Comparison of ENCODE assay signal across 13 mouse cellular contexts in genomic region chr2:152050316-152050715, GRCm38 (mm10). TPM values are rescaled to one million over a fixed set of nuclear protein-coding genes. Genes with fewer than 3 reads are reported as not detected.
DNase-seq lines count a peak whose midpoint lies in the region; ATAC-seq and TF ChIP-seq lines count a peak whose summit lies in the region.
"Had no signal": no experiment of that assay in that cellular context is flagged by ENCODE, and none has a peak within 500 bp of the region (broad histone marks: within the 10 kb centered on the region; RNA-seq: fewer than 3 reads in every experiment).

No protein-coding gene starts in this region.

- DNase-seq in retina, postnatal 1 day, result peak; percentile 45
- no peak for DNase-seq in retina, embryonic 14.5 days (ENCODE audit: low spot score)
- DNase-seq in forebrain, postnatal 0 days, result peak; percentile 67
- peak; percentile 91 for DNase-seq in midbrain, embryonic 11.5 days (ENCODE audit: low spot score, missing footprints)
- DNase-seq in testis, postnatal 10 days (ENCODE audit: low spot score), result no peak
- DNase-seq in layer of hippocampus, adult 18-20 months (ENCODE audit: low spot score in 2 of 2), result no peak
- DNase-seq in adrenal gland, postnatal 36 days, result no peak
- DNase-seq in gastrocnemius, postnatal 4 days (ENCODE audit: low spot score in 2 of 2), result no peak
- DNase-seq: gastrocnemius, adult 2 months; heart, postnatal 10 days had no signal

- no peaks in the 10 kb centered on the region for H3K9me3 ChIP-seq in forebrain, postnatal 0 days (ENCODE audit: low read length)
- H3K9me3 ChIP-seq in midbrain, embryonic 11.5 days (ENCODE audit: control insufficient read depth, low read length), result no peaks in the 10 kb centered on the region
- H3K9me3 ChIP-seq: embryonic facial prominence, embryonic 12.5 days; liver, embryonic 15.5 days had no signal

- no peak for TF ChIP-seq CTCF in forebrain, postnatal 0 days (IDR thresholded peaks at IDR 0.05; ENCODE audit: low read depth)

- peak overlapping the region; percentile 69 for H3K27ac ChIP-seq in forebrain, postnatal 0 days (ENCODE audit: low read depth, low read length)
- H3K27ac ChIP-seq in midbrain, embryonic 11.5 days (ENCODE audit: low read depth, low read length), result peak overlapping the region; percentile 78
- H3K27ac ChIP-seq: embryonic facial prominence, embryonic 12.5 days; gastrocnemius, adult 2 months; kidney, postnatal 0 days; liver, embryonic 15.5 days had no signal

- ATAC-seq in forebrain, postnatal 0 days, result peak; percentile 71
- ATAC-seq in midbrain, embryonic 11.5 days (ENCODE audit: low FRiP score), result peak; percentile 15; the same call in 1 of the 2 replicates

- H3K9ac ChIP-seq in forebrain, postnatal 0 days, result no peak overlapping the region
- peak overlapping the region; percentile 36 for H3K9ac ChIP-seq in midbrain, embryonic 11.5 days (ENCODE audit: low read length)
- H3K9ac ChIP-seq: embryonic facial prominence, embryonic 12.5 days; liver, embryonic 15.5 days had no signal

- H3K4me2 ChIP-seq in forebrain, postnatal 0 days (ENCODE audit: low read depth), result peak overlapping the region; percentile 97
- H3K4me2 ChIP-seq in midbrain, embryonic 11.5 days, result peak overlapping the region; percentile 93
- H3K4me2 ChIP-seq: embryonic facial prominence, embryonic 12.5 days; liver, embryonic 15.5 days had no signal

- H3K4me1 ChIP-seq in forebrain, postnatal 0 days (ENCODE audit: insufficient read depth), result peaks cover 22% of the 10 kb centered on the region
- peaks cover 37% of the 10 kb centered on the region for H3K4me1 ChIP-seq in midbrain, embryonic 11.5 days (ENCODE audit: control insufficient read depth, insufficient read depth, low read length)

- H3K36me3 ChIP-seq in forebrain, postnatal 0 days (ENCODE audit: insufficient read depth), result no peaks in the 10 kb centered on the region
- H3K36me3 ChIP-seq in midbrain, embryonic 11.5 days (ENCODE audit: control insufficient read depth, insufficient read depth, low read length), result no peaks in the 10 kb centered on the region
- H3K36me3 ChIP-seq: embryonic facial prominence, embryonic 12.5 days; liver, embryonic 15.5 days had no signal

- H3K27me3 ChIP-seq in forebrain, postnatal 0 days (ENCODE audit: insufficient read depth, low read length), result no peaks in the 10 kb centered on the region
- peaks cover 18% of the 10 kb centered on the region for H3K27me3 ChIP-seq in midbrain, embryonic 11.5 days (ENCODE audit: control insufficient read depth, insufficient read depth, low read length)

- H3K4me3 ChIP-seq in forebrain, postnatal 0 days (ENCODE audit: low read depth, low read length), result no peak overlapping the region
- no peak overlapping the region for H3K4me3 ChIP-seq in midbrain, embryonic 11.5 days (ENCODE audit: low read depth, low read length)
- H3K4me3 ChIP-seq: embryonic facial prominence, embryonic 12.5 days; gastrocnemius, adult 2 months; liver, embryonic 15.5 days had no signal

- WGBS in forebrain, postnatal 0 days, result 5% methylated on average over 7 of the region's 7 CpGs
- 4% methylated on average over 7 of the region's 7 CpGs for whole genome bisulfite sequencing in midbrain, embryonic 11.5 days

RNA-seq across cellular contexts. Expression of gene Scrt2, which starts 31.0 kb away (rescaled TPM):
- 7.4 and 8.5 TPM in 2 replicates for total RNA-seq in forebrain, postnatal 0 days (2014; rRNA removed)
- polyA plus RNA-seq in forebrain, postnatal 0 days (2015; fragmentation: Nextera tagmentation; extraction: Ambion mirVana), result 3.7 and 4.3 TPM in 2 replicates
- polyA plus RNA-seq in midbrain, embryonic 11.5 days (2014; fragmentation: Nextera tagmentation; extraction: Ambion mirVana), result 10.0 and 11.0 TPM in 2 replicates
- total RNA-seq in layer of hippocampus, adult 18-20 months (2021), result 10 to 100 TPM; 23.6 to 24.2 TPM
- total RNA-seq in adrenal gland, postnatal 36 days (2021), result 1 to 10 TPM in 1 of 2 experiments, under 1 TPM in 1; 0.13 to 1.1 TPM
- total RNA-seq in gastrocnemius, postnatal 4 days (2021), result not detected
- total RNA-seq: gastrocnemius, adult 2 months; heart, postnatal 10 days had no signal
- polyA plus RNA-seq: kidney, postnatal 0 days; liver, embryonic 15.5 days had no signal

RNA-seq across cellular contexts. Expression of gene Slc52a3, which starts 54.0 kb away (rescaled TPM):
- total RNA-seq in forebrain, postnatal 0 days (2014; rRNA removed), result 0.92 and 2.2 TPM in 2 replicates
- polyA plus RNA-seq in forebrain, postnatal 0 days (2015; fragmentation: Nextera tagmentation; extraction: Ambion mirVana), result 2.0 TPM in 2 replicates
- polyA plus RNA-seq in midbrain, embryonic 11.5 days (2014; fragmentation: Nextera tagmentation; extraction: Ambion mirVana), result 0.64 and 0.88 TPM in 2 replicates
- 1 to 10 TPM; 2.1 to 2.4 TPM for total RNA-seq in layer of hippocampus, adult 18-20 months (2021)
- 1 to 10 TPM; 2.1 to 3.6 TPM for total RNA-seq in adrenal gland, postnatal 36 days (2021)
- total RNA-seq in gastrocnemius, postnatal 4 days (2021), result 1 to 10 TPM; 1.3 to 1.6 TPM

RNA-seq across cellular contexts. Expression of gene Srxn1, which starts 55.0 kb away (rescaled TPM):
- 18.4 and 27.3 TPM in 2 replicates for total RNA-seq in forebrain, postnatal 0 days (2014; rRNA removed)
- 11.9 and 16.4 TPM in 2 replicates for polyA plus RNA-seq in forebrain, postnatal 0 days (2015; fragmentation: Nextera tagmentation; extraction: Ambion mirVana)
- 14.2 and 14.6 TPM in 2 replicates for polyA plus RNA-seq in midbrain, embryonic 11.5 days (2014; fragmentation: Nextera tagmentation; extraction: Ambion mirVana)
- 10 to 100 TPM; 74.1 to 84.4 TPM for total RNA-seq in layer of hippocampus, adult 18-20 months (2021)
- total RNA-seq in adrenal gland, postnatal 36 days (2021), result 100 to 1,000 TPM; 264 to 540 TPM
- 10 to 100 TPM; 13.4 to 14.8 TPM for total RNA-seq in gastrocnemius, postnatal 4 days (2021)

Comparison
In these comparisons a context has a peak if more than half of its experiments do, and no peak if none do; other contexts are left out.
1. DNase-seq: peak in retina, postnatal 1 day (single experiment), forebrain, postnatal 0 days (single experiment) and midbrain, embryonic 11.5 days (single experiment); none in retina, embryonic 14.5 days (single experiment), testis, postnatal 10 days (single experiment), layer of hippocampus, adult 18-20 months (0 of 2), adrenal gland, postnatal 36 days (0 of 2) and gastrocnemius, postnatal 4 days (0 of 2).